Mouse (Mus musculus): ENCODE measurements around the gene Olfr1028. TPM values are rescaled to one million over a fixed set of nuclear protein-coding genes. Genes with fewer than 3 reads are reported as not detected.

The Olfr1028 gene
- not detected in 2 replicates for polyA plus RNA-seq (2014; fragmentation: Nextera tagmentation; extraction: Ambion mirVana)

DNA sequence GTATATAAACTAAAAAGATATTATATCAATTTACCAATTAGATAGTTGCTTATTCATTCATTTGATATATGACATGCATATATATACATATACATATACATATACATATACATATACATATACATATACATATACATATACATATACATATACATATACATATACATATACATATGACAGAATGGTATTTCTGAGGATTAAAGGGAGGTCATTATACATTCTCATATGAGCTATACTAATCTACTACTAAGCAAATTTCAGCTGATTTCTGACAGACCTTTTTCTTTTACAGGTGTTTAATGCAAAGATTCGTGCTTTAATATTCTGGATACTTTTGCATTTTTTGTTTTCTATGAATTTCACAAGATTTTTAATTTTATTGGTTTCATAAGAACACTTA lies at the start of gene Olfr1028:
Gene Olfr1028 (plus strand): TSS at position 301 of the 400 bp plus-strand sequence.
- H3K4me3 ChIP-seq (ENCODE audit: low read depth, low read length): no peak within 1 kb of the TSS
- no peaks in the 10 kb centered on the region for H3K4me1 ChIP-seq (ENCODE audit: insufficient read depth)
- no peak within 1 kb of the TSS for H3K27ac ChIP-seq (ENCODE audit: low read depth)
- H3K4me2 ChIP-seq: no peak within 1 kb of the TSS
- 84% methylated on average over 1 of the region's 1 CpGs for WGBS
- no peak within 1 kb of the TSS for H3K9ac ChIP-seq
- H3K36me3 ChIP-seq (ENCODE audit: insufficient read depth): no peaks in the 10 kb centered on the region
- H3K27me3 ChIP-seq (ENCODE audit: insufficient read depth, low read length): no peaks in the 10 kb centered on the region
- no peak for ATAC-seq (ENCODE audit: insufficient read depth)
- no peak for TF ChIP-seq CTCF (IDR thresholded peaks at IDR 0.05; ENCODE audit: low read depth)
- H3K9me3 ChIP-seq (ENCODE audit: low read depth, low read length): no peaks in the 10 kb centered on the region
- DNase-seq: no peak

- Histone ChIP-seq H3K36me3 (ENCODE audit: insufficient read depth) (no peaks in the 10 kb centered on the region), H3K9me3 (ENCODE audit: low read depth, low read length) (no peaks in the 10 kb centered on the region), H3K4me2 (no peak within 1 kb of the TSS), H3K27ac (ENCODE audit: low read depth) (no peak within 1 kb of the TSS), H3K27me3 (ENCODE audit: insufficient read depth, low read length) (no peaks in the 10 kb centered on the region), H3K9ac (no peak within 1 kb of the TSS), H3K4me1 (ENCODE audit: insufficient read depth) (no peaks in the 10 kb centered on the region), H3K4me3 (ENCODE audit: low read depth, low read length) (no peak within 1 kb of the TSS)
- ATAC-seq (ENCODE audit: insufficient read depth): no peak
- DNase-seq: no peak
- TF ChIP-seq CTCF (IDR thresholded peaks at IDR 0.05; ENCODE audit: low read depth): no peak
- 83% methylated on average over 3 of the region's 3 CpGs for WGBS
These were observed 45.3 kb upstream of the Olfr1028 start, which contains the start of gene Olfr1024 for GRCm38 (mm10) chr2:85904952-85905351. Gene Olfr1024, minus strand, starts transcription at chr2:85905052.

DNA sequence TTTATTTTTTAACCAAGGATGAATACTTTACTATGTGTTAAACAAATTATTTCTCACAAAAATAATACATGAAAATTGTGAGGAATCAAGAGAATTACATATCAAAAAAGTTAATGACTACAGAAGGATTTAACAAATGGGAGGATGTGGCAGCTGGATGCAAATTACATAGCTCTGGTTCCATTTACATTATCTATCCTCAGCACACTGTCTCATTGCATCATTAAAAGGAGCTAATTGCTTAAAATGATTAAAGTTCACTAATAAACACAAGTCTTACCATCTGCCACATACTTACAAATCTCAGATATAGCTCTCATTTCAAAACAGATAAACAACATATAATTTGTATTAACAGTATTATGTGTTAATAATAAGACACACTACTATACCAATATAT lies 37.0 kb upstream of the Olfr1028 start:
- Histone ChIP-seq H3K9me3 (ENCODE audit: low read depth, low read length) (no peaks in the 10 kb centered on the region), H3K4me3 (ENCODE audit: low read depth, low read length) (no peak overlapping the region), H3K9ac (no peak overlapping the region), H3K27me3 (ENCODE audit: insufficient read depth, low read length) (no peaks in the 10 kb centered on the region), H3K4me2 (no peak overlapping the region), H3K27ac (ENCODE audit: low read depth) (no peak overlapping the region), H3K36me3 (ENCODE audit: insufficient read depth) (no peaks in the 10 kb centered on the region), H3K4me1 (ENCODE audit: insufficient read depth) (no peaks in the 10 kb centered on the region)
- TF ChIP-seq CTCF (IDR thresholded peaks at IDR 0.05; ENCODE audit: low read depth): no peak
- DNase-seq (no peak), ATAC-seq (ENCODE audit: insufficient read depth) (no peak)

- no peak within 1 kb of the TSS for H3K27ac ChIP-seq (ENCODE audit: low read depth)
- ATAC-seq (ENCODE audit: insufficient read depth): no peak
- WGBS: 59% methylated on average over 1 of the region's 1 CpGs
- H3K4me2 ChIP-seq: no peak within 1 kb of the TSS
- no peaks in the 10 kb centered on the region for H3K9me3 ChIP-seq (ENCODE audit: low read depth, low read length)
- no peaks in the 10 kb centered on the region for H3K4me1 ChIP-seq (ENCODE audit: insufficient read depth)
- no peak within 1 kb of the TSS for H3K4me3 ChIP-seq (ENCODE audit: low read depth, low read length)
- no peak for DNase-seq
- H3K27me3 ChIP-seq (ENCODE audit: insufficient read depth, low read length): no peaks in the 10 kb centered on the region
- no peak within 1 kb of the TSS for H3K9ac ChIP-seq
- no peak for TF ChIP-seq CTCF (IDR thresholded peaks at IDR 0.05; ENCODE audit: low read depth)
- H3K36me3 ChIP-seq (ENCODE audit: insufficient read depth): no peaks in the 10 kb centered on the region
These were observed 35.3 kb upstream of the Olfr1028 start, which contains the start of gene Olfr1025-ps1 for GRCm38 (mm10) chr2:85914893-85915292. Gene Olfr1025-ps1, plus strand, starts transcription at chr2:85915193.

DNA sequence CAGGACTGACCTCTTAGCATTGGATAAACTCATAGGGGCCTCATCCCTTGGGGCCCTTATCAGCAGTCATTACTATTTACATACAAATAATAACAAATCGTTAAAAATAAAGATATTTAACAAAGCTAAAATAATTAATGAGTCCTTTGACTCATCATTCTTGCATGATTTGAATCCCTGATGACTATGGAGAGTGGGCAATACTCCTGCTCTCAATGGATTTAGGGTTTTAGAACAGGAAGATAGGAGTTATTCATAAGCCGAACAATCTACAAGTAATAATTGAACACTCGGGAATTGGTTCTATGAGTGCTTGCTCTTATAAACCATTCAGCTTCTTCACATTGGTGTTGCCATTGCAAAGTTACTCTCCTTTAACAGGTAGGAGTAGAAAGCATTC lies 29.0 kb upstream of the Olfr1028 start, which contains the start of gene Olfr1026:
Gene Olfr1026 (plus strand): TSS at position 301 of the 400 bp plus-strand sequence.
- Histone ChIP-seq H3K27me3 (ENCODE audit: insufficient read depth, low read length) (no peaks in the 10 kb centered on the region), H3K27ac (ENCODE audit: low read depth) (no peak within 1 kb of the TSS), H3K4me3 (ENCODE audit: low read depth, low read length) (no peak within 1 kb of the TSS), H3K9me3 (ENCODE audit: low read depth, low read length) (no peaks in the 10 kb centered on the region), H3K9ac (no peak within 1 kb of the TSS), H3K4me1 (ENCODE audit: insufficient read depth) (no peaks in the 10 kb centered on the region), H3K36me3 (ENCODE audit: insufficient read depth) (no peaks in the 10 kb centered on the region), H3K4me2 (no peak within 1 kb of the TSS)
- DNase-seq: no peak
- 79% methylated on average over 3 of the region's 3 CpGs for WGBS
- no peak for TF ChIP-seq CTCF (IDR thresholded peaks at IDR 0.05; ENCODE audit: low read depth)
- no peak for ATAC-seq (ENCODE audit: insufficient read depth)

- DNase-seq (no peak), ATAC-seq (ENCODE audit: insufficient read depth) (no peak)
- Histone ChIP-seq H3K4me2 (no peak within 1 kb of the TSS), H3K27me3 (ENCODE audit: insufficient read depth, low read length) (no peaks in the 10 kb centered on the region), H3K9me3 (ENCODE audit: low read depth, low read length) (no peaks in the 10 kb centered on the region), H3K9ac (no peak within 1 kb of the TSS), H3K4me3 (ENCODE audit: low read depth, low read length) (no peak within 1 kb of the TSS), H3K36me3 (ENCODE audit: insufficient read depth) (no peaks in the 10 kb centered on the region), H3K4me1 (ENCODE audit: insufficient read depth) (no peaks in the 10 kb centered on the region), H3K27ac (ENCODE audit: low read depth) (no peak within 1 kb of the TSS)
- TF ChIP-seq CTCF (IDR thresholded peaks at IDR 0.05; ENCODE audit: low read depth): no peak
- WGBS: 83% methylated on average over 2 of the region's 2 CpGs
These were observed 23.4 kb downstream of the Olfr1028 start, which contains the start of gene Olfr1029 for GRCm38 (mm10) chr2:85973595-85973994. Gene Olfr1029, plus strand, starts transcription at chr2:85973895.

DNA sequence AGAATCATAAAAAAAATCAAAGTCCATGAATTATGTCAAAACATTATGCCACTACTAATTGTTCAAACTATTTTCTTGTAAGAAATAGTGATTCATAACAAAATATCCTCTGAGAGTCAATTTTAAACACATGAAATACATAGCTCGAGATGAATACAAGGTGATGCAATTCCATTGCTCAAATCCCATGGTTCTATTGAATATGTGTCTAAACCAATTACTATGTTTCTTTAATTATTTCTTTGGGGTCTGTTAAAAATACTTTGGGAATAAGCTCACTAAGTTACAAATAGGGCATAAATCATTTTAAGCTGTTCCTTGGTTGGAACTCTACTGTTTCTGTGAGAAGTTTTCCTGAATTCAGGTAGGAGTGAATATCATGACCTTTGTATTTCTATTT lies 28.7 kb downstream of the Olfr1028 start, which contains the start of gene Olfr1030:
Gene Olfr1030 (plus strand): TSS at position 301 of the 400 bp plus-strand sequence.
- no peak within 1 kb of the TSS for H3K9ac ChIP-seq
- H3K27ac ChIP-seq (ENCODE audit: low read depth): no peak within 1 kb of the TSS
- no peaks in the 10 kb centered on the region for H3K36me3 ChIP-seq (ENCODE audit: insufficient read depth)
- no peak for TF ChIP-seq CTCF (IDR thresholded peaks at IDR 0.05; ENCODE audit: low read depth)
- H3K27me3 ChIP-seq (ENCODE audit: insufficient read depth, low read length): no peaks in the 10 kb centered on the region
- ATAC-seq (ENCODE audit: insufficient read depth): no peak
- 72% methylated on average over 1 of the region's 1 CpGs for WGBS
- no peaks in the 10 kb centered on the region for H3K9me3 ChIP-seq (ENCODE audit: low read depth, low read length)
- no peak for DNase-seq
- no peaks in the 10 kb centered on the region for H3K4me1 ChIP-seq (ENCODE audit: insufficient read depth)
- no peak within 1 kb of the TSS for H3K4me3 ChIP-seq (ENCODE audit: low read depth, low read length)
- no peak within 1 kb of the TSS for H3K4me2 ChIP-seq
